Mouse (Mus musculus) liver, embryonic 13.5 days (tissue): ENCODE measurements around the gene Cd200r3. TPM values are rescaled to one million over a fixed set of nuclear protein-coding genes. Genes with fewer than 3 reads are reported as not detected.

Source experiments
- ATAC-seq: fragments of 200-750 bp; cut with Nextera tagmentation; 2 replicates; pipeline ENCODE4 v1.8.0; 2017; ENCODE audit warnings: low read depth, mild to moderate bottlenecking, moderate number of reproducible peaks, moderate library complexity
- DNase-seq: peaks from one replicate; pipeline ENCODE4 v3.0.0; 2022
- H3K27ac ChIP-seq: fragments of 300-500 bp; sonication (generic); 2 replicates; pipeline ENCODE4 v1.5.1; 2015; ENCODE audit warnings: moderate library complexity, mild to moderate bottlenecking, inconsistent platforms
- H3K27me3 ChIP-seq: fragments of 300-500 bp; sonication (generic); 2 replicates; pipeline ENCODE4 v1.6.1; 2015; ENCODE audit warnings: mild to moderate bottlenecking, inconsistent platforms
- H3K36me3 ChIP-seq: fragments of 300-500 bp; sonication (generic); 2 replicates; pipeline ENCODE4 v1.6.1; 2015; ENCODE audit warnings: mild to moderate bottlenecking, inconsistent platforms
- H3K4me1 ChIP-seq: fragments of 300-500 bp; sonication (generic); replicated peaks from 2 replicates; pipeline ENCODE4 v1.6.1; 2015; ENCODE audit warnings: inconsistent platforms
- H3K4me2 ChIP-seq: fragments of 300-500 bp; sonication (generic); 2 replicates; pipeline ENCODE4 v1.6.1; 2015; ENCODE audit warnings: inconsistent platforms, mild to moderate bottlenecking, moderate library complexity
- H3K4me3 ChIP-seq: fragments of 300-500 bp; sonication (generic); replicated peaks from 2 replicates; pipeline ENCODE4 v1.5.1; 2015; ENCODE audit warnings: mild to moderate bottlenecking, inconsistent platforms
- H3K9ac ChIP-seq: fragments of 300-500 bp; sonication (generic); 2 replicates; pipeline ENCODE4 v1.6.1; 2015; ENCODE audit warnings: mild to moderate bottlenecking, inconsistent platforms
- H3K9me3 ChIP-seq: fragments of 300-500 bp; sonication (generic); replicated peaks from 2 replicates; pipeline ENCODE4 v1.6.1; 2016; ENCODE audit warnings: inconsistent platforms
- WGBS: fragments of 180-500 bp; shearing (Covaris S2); methylation state at CpG from one replicate; pipeline ENCODE4 v1.1.7; 2015; ENCODE audit not compliant: insufficient replicate concordance; 5-methylcytosine and 5-hydroxymethylcytosine counted together
- polyA plus RNA-seq: library from polyadenylated mRNA; unstranded; fragments of >200 nt; fragmentation: Nextera tagmentation; extraction: Ambion mirVana; gene quantifications from 2 replicates; pipeline ENCODE4 v1.2.1, GENCODE M21; 2015

Cd200r3 gene
- polyA plus RNA-seq, 1 experiment from 2014 or later, result 0.68 TPM

GRCm38 (mm10) chr16:44993319-44994019 lies 50.0 kb downstream of the Cd200r3 start:
- Histone ChIP-seq H3K27ac (no peak overlapping the region), H3K27me3 (no peaks in the 10 kb centered on the region), H3K4me2 (no peak overlapping the region), H3K9ac (no peak overlapping the region), H3K4me3 (no peak overlapping the region), H3K9me3 (no peaks in the 10 kb centered on the region), H3K36me3 (no peaks in the 10 kb centered on the region), H3K4me1 (no peaks in the 10 kb centered on the region)
- no peak for ATAC-seq
- 44% methylated on average over 4 of the region's 4 CpGs for WGBS
- no peak for DNase-seq

- Histone ChIP-seq H3K4me3 (no peak overlapping the region), H3K4me2 (no peak overlapping the region), H3K4me1 (no peaks in the 10 kb centered on the region), H3K27me3 (no peaks in the 10 kb centered on the region), H3K9ac (no peak overlapping the region), H3K36me3 (no peaks in the 10 kb centered on the region), H3K9me3 (no peaks in the 10 kb centered on the region), H3K27ac (no peak overlapping the region)
- 70% methylated on average over 6 of the region's 6 CpGs for WGBS
- ATAC-seq (no peak), DNase-seq (no peak)
These were observed 50.9 kb downstream of the Cd200r3 start for GRCm38 (mm10) chr16:44994206-44994953.

- ATAC-seq (no peak), DNase-seq (no peak)
- no peaks in the 10 kb centered on the region for H3K9me3 ChIP-seq
- H3K4me3 ChIP-seq, result no peak overlapping the region
- no peak overlapping the region for H3K27ac ChIP-seq
- H3K4me2 ChIP-seq, result no peak overlapping the region
- no peaks in the 10 kb centered on the region for H3K4me1 ChIP-seq
- H3K27me3 ChIP-seq, result no peaks in the 10 kb centered on the region
- no peak overlapping the region for H3K9ac ChIP-seq
- 25% methylated on average over 1 of the region's 1 CpGs for WGBS
- H3K36me3 ChIP-seq, result no peaks in the 10 kb centered on the region
These were observed 51.6 kb downstream of the Cd200r3 start for GRCm38 (mm10) chr16:44995111-44995510.

GRCm38 (mm10) chr16:44996701-44997100 lies 53.2 kb downstream of the Cd200r3 start:
- Histone ChIP-seq H3K36me3 (no peaks in the 10 kb centered on the region), H3K9me3 (no peaks in the 10 kb centered on the region), H3K27ac (no peak overlapping the region), H3K27me3 (no peaks in the 10 kb centered on the region), H3K9ac (no peak overlapping the region), H3K4me2 (no peak overlapping the region), H3K4me3 (no peak overlapping the region), H3K4me1 (no peaks in the 10 kb centered on the region)
- WGBS, result 58% methylated on average over 1 of the region's 1 CpGs
- DNase-seq (no peak), ATAC-seq (no peak)

GRCm38 (mm10) chr16:44999537-44999936 lies 56.1 kb downstream of the Cd200r3 start:
- Histone ChIP-seq H3K27ac (no peak overlapping the region), H3K4me2 (no peak overlapping the region), H3K9me3 (no peaks in the 10 kb centered on the region), H3K4me1 (no peaks in the 10 kb centered on the region), H3K27me3 (no peaks in the 10 kb centered on the region), H3K36me3 (no peaks in the 10 kb centered on the region), H3K4me3 (no peak overlapping the region), H3K9ac (no peak overlapping the region)
- 23% methylated on average over 3 of the region's 3 CpGs for WGBS
- ATAC-seq (no peak), DNase-seq (no peak)

- DNase-seq (no peak), ATAC-seq (no peak)
- 60% methylated on average over 3 of the region's 3 CpGs for WGBS
- H3K4me2 ChIP-seq, result no peak overlapping the region
- no peaks in the 10 kb centered on the region for H3K36me3 ChIP-seq
- H3K4me1 ChIP-seq, result no peaks in the 10 kb centered on the region
- no peak overlapping the region for H3K27ac ChIP-seq
- H3K9ac ChIP-seq, result no peak overlapping the region
- H3K27me3 ChIP-seq, result no peaks in the 10 kb centered on the region
- no peak overlapping the region for H3K4me3 ChIP-seq
- H3K9me3 ChIP-seq, result no peaks in the 10 kb centered on the region
These were observed 61.0 kb downstream of the Cd200r3 start for GRCm38 (mm10) chr16:45004443-45004842.

GRCm38 (mm10) chr16:45005280-45005679 lies 61.8 kb downstream of the Cd200r3 start:
- ATAC-seq, result no peak
- 41% methylated on average over 3 of the region's 3 CpGs for WGBS
- Histone ChIP-seq H3K4me2 (no peak overlapping the region), H3K27ac (no peak overlapping the region), H3K4me1 (no peaks in the 10 kb centered on the region), H3K9me3 (no peaks in the 10 kb centered on the region), H3K4me3 (no peak overlapping the region), H3K36me3 (no peaks in the 10 kb centered on the region), H3K9ac (no peak overlapping the region), H3K27me3 (no peaks in the 10 kb centered on the region)
- DNase-seq, result no peak

- Histone ChIP-seq H3K4me3 (no peak overlapping the region), H3K9ac (no peak overlapping the region), H3K9me3 (no peaks in the 10 kb centered on the region), H3K27ac (no peak overlapping the region), H3K4me1 (no peaks in the 10 kb centered on the region), H3K27me3 (no peaks in the 10 kb centered on the region), H3K36me3 (no peaks in the 10 kb centered on the region), H3K4me2 (no peak overlapping the region)
- WGBS, result 50% methylated on average over 2 of the region's 2 CpGs
- ATAC-seq, result no peak
- no peak for DNase-seq
These were observed 63.5 kb downstream of the Cd200r3 start for GRCm38 (mm10) chr16:45006971-45007370.

GRCm38 (mm10) chr16:45007807-45008206 lies 64.3 kb downstream of the Cd200r3 start:
- H3K4me2 ChIP-seq, result no peak overlapping the region
- H3K9ac ChIP-seq, result no peak overlapping the region
- no peaks in the 10 kb centered on the region for H3K27me3 ChIP-seq
- DNase-seq (no peak), ATAC-seq (no peak)
- H3K4me3 ChIP-seq, result no peak overlapping the region
- no peaks in the 10 kb centered on the region for H3K36me3 ChIP-seq
- H3K27ac ChIP-seq, result no peak overlapping the region
- WGBS, result 61% methylated on average over 4 of the region's 4 CpGs
- no peaks in the 10 kb centered on the region for H3K4me1 ChIP-seq
- H3K9me3 ChIP-seq, result no peaks in the 10 kb centered on the region

GRCm38 (mm10) chr16:45009634-45010033 lies 66.2 kb downstream of the Cd200r3 start:
- Histone ChIP-seq H3K27ac (no peak overlapping the region), H3K4me2 (no peak overlapping the region), H3K27me3 (no peaks in the 10 kb centered on the region), H3K4me1 (no peaks in the 10 kb centered on the region), H3K9me3 (no peaks in the 10 kb centered on the region), H3K36me3 (no peaks in the 10 kb centered on the region), H3K9ac (no peak overlapping the region), H3K4me3 (no peak overlapping the region)
- WGBS, result 30% methylated on average over 5 of the region's 5 CpGs
- DNase-seq (no peak), ATAC-seq (no peak)

GRCm38 (mm10) chr16:45015591-45015990 lies 72.1 kb downstream of the Cd200r3 start:
- H3K4me1 ChIP-seq, result no peaks in the 10 kb centered on the region
- ATAC-seq (no peak), DNase-seq (no peak)
- no peaks in the 10 kb centered on the region for H3K27me3 ChIP-seq
- H3K4me3 ChIP-seq, result no peak overlapping the region
- H3K9ac ChIP-seq, result no peak overlapping the region
- no peak overlapping the region for H3K4me2 ChIP-seq
- H3K36me3 ChIP-seq, result no peaks in the 10 kb centered on the region
- H3K27ac ChIP-seq, result no peak overlapping the region
- no peaks in the 10 kb centered on the region for H3K9me3 ChIP-seq
- 54% methylated on average over 1 of the region's 1 CpGs for WGBS

GRCm38 (mm10) chr16:45016488-45016887 lies 73.0 kb downstream of the Cd200r3 start:
- Histone ChIP-seq H3K4me2 (no peak overlapping the region), H3K27ac (no peak overlapping the region), H3K27me3 (no peaks in the 10 kb centered on the region), H3K36me3 (no peaks in the 10 kb centered on the region), H3K4me3 (no peak overlapping the region), H3K9me3 (no peaks in the 10 kb centered on the region), H3K9ac (no peak overlapping the region), H3K4me1 (peaks cover 4% of the 10 kb centered on the region)
- no peak for DNase-seq
- no peak for ATAC-seq
- 28% methylated on average over 3 of the region's 3 CpGs for WGBS
